ENCODE assay signal across 15 mouse cellular contexts in the genomic region with DNA sequence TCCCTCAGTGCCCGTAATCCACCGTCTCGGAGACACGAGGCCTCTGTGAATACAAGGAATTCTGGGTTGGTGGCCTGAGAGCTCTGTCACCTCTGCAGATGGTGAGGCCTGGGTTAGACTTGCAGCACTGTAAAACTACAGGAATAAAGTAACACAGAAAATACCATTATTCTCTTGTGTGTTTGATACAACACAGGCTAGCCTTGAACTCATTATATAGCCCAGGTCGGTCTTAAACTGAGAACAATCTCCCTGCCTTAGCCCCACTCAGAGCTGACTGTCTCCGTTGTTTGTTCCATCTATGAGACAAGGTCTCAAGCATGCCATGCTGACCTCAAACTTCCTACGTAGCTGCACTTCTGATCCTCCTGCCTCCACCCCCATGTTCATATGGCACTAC.
"Had no signal": no experiment of that assay in that cellular context is flagged by ENCODE, and none has a peak within 500 bp of the region (broad histone marks: within the 10 kb centered on the region; RNA-seq: fewer than 3 reads in every experiment).

No protein-coding gene starts in this region.

- H3K9ac ChIP-seq: kidney, embryonic 15.5 days; liver, embryonic 12.5 days; lung, embryonic 14.5 days; neural tube, embryonic 15.5 days had no signal

- H3K27ac ChIP-seq: kidney, embryonic 15.5 days; liver, embryonic 12.5 days; midbrain, embryonic 10.5 days; neural tube, embryonic 15.5 days had no signal

- H3K4me2 ChIP-seq: kidney, embryonic 15.5 days; liver, embryonic 12.5 days; lung, embryonic 14.5 days; neural tube, embryonic 15.5 days had no signal

- H3K4me1 ChIP-seq: kidney, embryonic 15.5 days; midbrain, embryonic 10.5 days had no signal

- H3K27me3 ChIP-seq: kidney, embryonic 15.5 days; liver, embryonic 12.5 days; neural tube, embryonic 15.5 days had no signal

- ATAC-seq: liver, embryonic 12.5 days had no signal

- DNase-seq: kidney, postnatal 14 days; lung, embryonic 14.5 days; lung, postnatal 10 days; lung, postnatal 4 days; midbrain, embryonic 14.5 days; right cerebral cortex, adult 18-20 months; right cerebral cortex, postnatal 25 days; thymus, adult 18-20 months; thymus, postnatal 14 days had no signal

- H3K4me3 ChIP-seq: kidney, embryonic 15.5 days; left cerebral cortex, adult 2 months; liver, embryonic 12.5 days; midbrain, embryonic 10.5 days; myocyte; neural tube, embryonic 15.5 days had no signal

- H3K9me3 ChIP-seq: kidney, embryonic 15.5 days; liver, embryonic 12.5 days; midbrain, embryonic 10.5 days; neural tube, embryonic 15.5 days had no signal
